Mouse (Mus musculus) bone marrow, adult 2 months (tissue): ENCODE results near the gene H60b. TPM values are rescaled to one million over a fixed set of nuclear protein-coding genes. Genes with fewer than 3 reads are reported as not detected.

ENCODE experiments used
- H3K27ac ChIP-seq: fragments of 200-500 bp; 2 replicates; pipeline ENCODE4 v1.5.1; 2012; ENCODE audit warnings: low read depth, mild to moderate bottlenecking, control low read depth, inconsistent platforms, low read length; ENCODE audit not compliant: control insufficient read depth, poor library complexity, insufficient read depth
- H3K4me1 ChIP-seq: fragments of 200-500 bp; 2 replicates; pipeline ENCODE4 v1.6.1; 2011; ENCODE audit warnings: low read length; ENCODE audit not compliant: control insufficient read depth, insufficient read depth
- H3K4me3 ChIP-seq: fragments of 200-500 bp; replicated peaks from 2 replicates; pipeline ENCODE3; 2011; ENCODE audit warnings: mild to moderate bottlenecking, low read depth, low read length, control low read depth; ENCODE audit not compliant: control insufficient read depth
- CTCF ChIP-seq: fragments of 200-500 bp; IDR thresholded peaks from 2 replicates; pipeline ENCODE4 v1.5.1; 2011; ENCODE audit warnings: low read length, control low read depth; ENCODE audit not compliant: control insufficient read depth, insufficient read depth
- POLR2A ChIP-seq: fragments of 200-500 bp; IDR thresholded peaks from 2 replicates; pipeline ENCODE4 v1.6.1; 2011; ENCODE audit warnings: low read depth, mild to moderate bottlenecking, control low read depth, low read length, borderline replicate concordance; ENCODE audit not compliant: control insufficient read depth
- WGBS: fragments of 180-500 bp; shearing (Covaris S2); methylation state at CpG from one replicate; pipeline ENCODE4 v1.1.7; 2018; 5-methylcytosine and 5-hydroxymethylcytosine counted together
- polyA plus RNA-seq: library from polyadenylated mRNA; stranded (reverse); fragments of >200 nt; gene quantifications from 2 replicates; pipeline ENCODE4 v1.2.4, GENCODE M21; 2011; ENCODE audit warnings: low replicate concordance; ENCODE audit not compliant: missing spikeins, insufficient read depth, insufficient read length

Gene H60b
- polyA plus RNA-seq, 1 experiment: not detected

- TF ChIP-seq CTCF (no peak), POLR2A (no peak)
- no peak overlapping the region for H3K4me3 ChIP-seq
- 68% methylated on average over 4 of the region's 4 CpGs for WGBS
- peaks cover 4% of the 10 kb centered on the region for H3K4me1 ChIP-seq
- H3K27ac ChIP-seq: 0 out of 2 replicates have a peak overlapping the region, but pooled peaks have one; percentile 17
Observed at GRCm38 (mm10) chr10:22305801-22306200, 147.4 kb downstream of the H60b start.

DNA sequence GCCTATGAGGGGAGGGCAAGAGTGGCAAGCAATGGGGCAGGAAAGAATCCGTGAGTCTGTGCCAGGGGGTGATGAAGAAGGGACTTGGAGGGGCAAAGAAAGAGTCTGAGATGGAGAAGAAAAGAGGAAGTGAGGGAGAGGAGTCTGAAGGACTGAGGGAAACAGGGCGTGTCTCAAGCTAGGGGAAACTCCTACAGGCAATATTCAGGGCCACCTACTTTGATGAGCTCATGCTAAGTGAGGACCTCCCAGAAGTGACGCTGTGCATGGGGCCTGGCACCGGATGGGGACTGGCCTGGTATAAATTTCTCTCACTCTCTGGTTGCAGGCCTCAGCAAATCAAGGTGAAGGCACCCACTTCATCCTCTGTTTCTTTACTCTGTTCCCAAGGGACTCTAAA lies 148.1 kb downstream of the H60b start:
- Histone ChIP-seq H3K4me3 (peak overlapping the region; percentile 52), H3K4me1 (peaks cover 2% of the 10 kb centered on the region), H3K27ac (peak overlapping the region; percentile 84)
- 5% methylated on average over 4 of the region's 4 CpGs for WGBS
- 0 out of 2 replicates have a peak, but pooled peaks have one; percentile 26 for TF ChIP-seq POLR2A
- no peak; the same call in 1 of the 2 replicates for TF ChIP-seq CTCF

- 40% methylated on average over 1 of the region's 1 CpGs for WGBS
- TF ChIP-seq CTCF (no peak), POLR2A (no peak)
- no peak overlapping the region for H3K4me3 ChIP-seq
- H3K4me1 ChIP-seq: peaks cover 2% of the 10 kb centered on the region
- H3K27ac ChIP-seq: no peak overlapping the region
Observed at GRCm38 (mm10) chr10:22308221-22308620, 149.8 kb downstream of the H60b start.

GRCm38 (mm10) chr10:22322858-22323257 lies 164.5 kb downstream of the H60b start:
- Histone ChIP-seq H3K4me3 (no peak overlapping the region), H3K27ac (no peak overlapping the region), H3K4me1 (no peaks in the 10 kb centered on the region)
- WGBS: 82% methylated on average over 2 of the region's 2 CpGs
- no peak for TF ChIP-seq POLR2A
- TF ChIP-seq CTCF: no peak

Other genes starting within 250 kb of the H60b start
- gene 4930444G20Rik, start 90.5 kb upstream of the H60b start, polyA plus RNA-seq: not detected in 2 replicates
- 9.2 and 9.8 TPM in 2 replicates for gene E030030I06Rik, start 9.3 kb upstream of the H60b start, polyA plus RNA-seq
- 1.6 TPM in 1 of 2 replicates, not detected in the other for gene Raet1e, start within 50 bp of the H60b start, polyA plus RNA-seq
- 1.5 TPM in 1 of 2 replicates, not detected in the other for gene Raet1d, start 202.0 kb downstream of the H60b start, polyA plus RNA-seq